Mouse (Mus musculus) E14TG2a.4 (cell line): ENCODE data around the gene Asb1.

ENCODE experiments used
- H3K27me3 ChIP-seq: 2 replicates; pipeline ENCODE4 v1.6.1; 2014; ENCODE audit warnings: low read length, control low read depth; ENCODE audit not compliant: insufficient read depth
- H3K36me3 ChIP-seq: 2 replicates; pipeline ENCODE4 v1.6.1; 2014; ENCODE audit warnings: low read length, control low read depth; ENCODE audit not compliant: insufficient read depth
- H3K4me1 ChIP-seq: replicated peaks from 2 replicates; pipeline ENCODE4 v1.6.1; 2014; ENCODE audit warnings: low read depth, low read length, control low read depth
- H3K4me3 ChIP-seq: replicated peaks from 2 replicates; pipeline ENCODE4 v1.5.1; 2014; ENCODE audit warnings: mild to moderate bottlenecking, low read length
- H3K9me3 ChIP-seq: 2 replicates; pipeline ENCODE4 v1.6.1; 2014; ENCODE audit warnings: low read length, control low read depth
- CTCF ChIP-seq: conservative IDR thresholded peaks from 2 replicates; pipeline ENCODE4 v1.5.1; 2014; ENCODE audit warnings: low read length
- NANOG ChIP-seq: IDR thresholded peaks from 2 replicates; pipeline ENCODE4 v1.6.1; 2014; ENCODE audit warnings: borderline replicate concordance, low read length, mixed read lengths
- POU5F1 ChIP-seq: IDR thresholded peaks from 2 replicates; pipeline ENCODE4 v1.6.1; 2014; ENCODE audit warnings: low read length, borderline replicate concordance

Asb1 gene

DNA sequence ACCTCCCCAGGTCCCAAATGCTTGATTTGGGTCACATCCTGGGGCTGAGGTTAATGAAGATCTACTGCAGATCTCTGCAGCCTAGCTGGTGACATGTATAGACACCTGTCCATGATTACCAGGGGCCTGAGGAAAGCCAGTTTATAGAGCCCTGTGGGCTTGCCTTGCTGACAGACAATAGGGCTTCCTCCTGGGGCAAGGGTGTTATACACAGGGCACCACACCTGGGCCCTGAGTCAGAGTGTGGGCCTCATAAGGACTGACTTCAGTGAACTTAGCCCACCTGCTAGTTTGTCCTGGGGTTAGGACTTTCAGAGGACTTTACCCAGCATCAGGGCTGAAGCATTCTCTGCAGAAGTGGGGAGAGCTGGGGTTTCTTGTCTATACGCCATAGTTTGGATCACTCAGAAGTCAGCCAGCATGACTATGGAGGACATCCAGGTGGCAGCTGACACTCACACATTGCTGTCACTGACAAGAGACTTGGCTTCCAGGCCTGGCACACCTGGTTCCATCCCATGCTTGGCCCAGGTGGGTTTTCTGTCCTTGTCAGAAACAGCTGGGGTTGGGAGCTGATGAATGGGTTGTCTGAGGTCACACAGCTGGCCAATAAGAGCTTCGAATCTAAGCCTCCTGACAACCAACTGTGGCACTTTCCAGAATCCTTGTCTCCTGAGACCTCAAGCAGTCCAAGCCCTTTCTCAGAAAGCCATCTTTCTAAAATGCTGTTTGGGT, 61.2 kb downstream of the Asb1 start:
- Histone ChIP-seq H3K36me3 (no peaks in the 10 kb centered on the region), H3K4me1 (peaks cover 25% of the 10 kb centered on the region)
- TF ChIP-seq CTCF (no peak), POU5F1 (no peak), NANOG (no peak)

GRCm38 (mm10) chr1:91605632-91606031, 65.3 kb downstream of the Asb1 start:
- H3K9me3 ChIP-seq = no peaks in the 10 kb centered on the region
- peaks cover 43% of the 10 kb centered on the region for H3K4me1 ChIP-seq
- no peaks in the 10 kb centered on the region for H3K36me3 ChIP-seq
- H3K27me3 ChIP-seq = peaks cover 53% of the 10 kb centered on the region
- TF ChIP-seq NANOG (no peak), CTCF (no peak), POU5F1 (no peak)
- H3K4me3 ChIP-seq = no peak overlapping the region

More for the DNA sequence above, 61.2 kb downstream of the Asb1 start:
- H3K4me3 ChIP-seq = no peak overlapping the region
- H3K9me3 ChIP-seq = no peaks in the 10 kb centered on the region
- peaks cover 41% of the 10 kb centered on the region for H3K27me3 ChIP-seq

- Histone ChIP-seq H3K36me3 (no peaks in the 10 kb centered on the region), H3K4me1 (peaks cover 43% of the 10 kb centered on the region), H3K9me3 (no peaks in the 10 kb centered on the region), H3K27me3 (peaks cover 57% of the 10 kb centered on the region), H3K4me3 (no peak overlapping the region)
- TF ChIP-seq POU5F1 (no peak), CTCF (no peak), NANOG (no peak)
Observed at GRCm38 (mm10) chr1:91606701-91607100, 66.4 kb downstream of the Asb1 start.

- Histone ChIP-seq H3K36me3 (no peaks in the 10 kb centered on the region), H3K27me3 (peaks cover 60% of the 10 kb centered on the region), H3K4me3 (no peak overlapping the region), H3K4me1 (peaks cover 43% of the 10 kb centered on the region), H3K9me3 (no peaks in the 10 kb centered on the region)
- TF ChIP-seq CTCF (no peak), POU5F1 (no peak), NANOG (no peak)
Observed at GRCm38 (mm10) chr1:91607141-91607540, 66.8 kb downstream of the Asb1 start.
